Mouse (Mus musculus): ENCODE results near the gene AI661453.
"Not testable (repeated sequence)": the region's sequence is repeated elsewhere in the genome, so short reads cannot be mapped to it uniquely, and the experiment has no call there.

GRCm38 (mm10) chr17:47502707-47503045 is 66.3 kb downstream of the AI661453 start:
- not testable (repeated sequence) for TF ChIP-seq POLR2A (IDR thresholded peaks at IDR 0.05; ENCODE audit: borderline replicate concordance, extremely low read depth, low read depth, low read length); CTCF (IDR thresholded peaks at IDR 0.05; ENCODE audit: insufficient read depth, low read length)

All from lung, adult 2 months (tissue).